Mouse (Mus musculus) ovary, postnatal 10 days (tissue): Measurements from ENCODE around the gene Myh14.

Source experiments
- DNase-seq: peaks from one replicate; pipeline ENCODE4 v3.0.0; 2022; ENCODE audit warnings: low spot score

Gene Myh14

DNA sequence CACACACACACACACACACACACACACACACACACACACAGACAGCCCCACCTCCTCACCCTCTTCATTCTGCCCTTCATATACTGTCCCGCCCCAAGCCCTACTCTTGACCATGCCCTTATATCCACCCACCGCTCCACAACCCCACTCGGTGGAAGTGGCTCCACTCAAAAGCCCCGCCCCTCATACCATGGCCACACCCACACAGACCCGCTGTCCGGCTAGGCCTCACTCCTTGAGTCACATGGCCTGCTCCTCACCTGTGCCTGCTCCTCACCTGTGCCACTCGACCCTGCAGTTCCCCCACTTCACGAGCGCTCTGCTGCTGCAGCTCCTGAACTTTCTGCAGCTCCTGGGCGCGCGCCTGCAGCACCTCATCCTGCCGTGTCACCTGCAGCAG, 40.2 kb downstream of the Myh14 start:
- DNase-seq = no peak

DNA sequence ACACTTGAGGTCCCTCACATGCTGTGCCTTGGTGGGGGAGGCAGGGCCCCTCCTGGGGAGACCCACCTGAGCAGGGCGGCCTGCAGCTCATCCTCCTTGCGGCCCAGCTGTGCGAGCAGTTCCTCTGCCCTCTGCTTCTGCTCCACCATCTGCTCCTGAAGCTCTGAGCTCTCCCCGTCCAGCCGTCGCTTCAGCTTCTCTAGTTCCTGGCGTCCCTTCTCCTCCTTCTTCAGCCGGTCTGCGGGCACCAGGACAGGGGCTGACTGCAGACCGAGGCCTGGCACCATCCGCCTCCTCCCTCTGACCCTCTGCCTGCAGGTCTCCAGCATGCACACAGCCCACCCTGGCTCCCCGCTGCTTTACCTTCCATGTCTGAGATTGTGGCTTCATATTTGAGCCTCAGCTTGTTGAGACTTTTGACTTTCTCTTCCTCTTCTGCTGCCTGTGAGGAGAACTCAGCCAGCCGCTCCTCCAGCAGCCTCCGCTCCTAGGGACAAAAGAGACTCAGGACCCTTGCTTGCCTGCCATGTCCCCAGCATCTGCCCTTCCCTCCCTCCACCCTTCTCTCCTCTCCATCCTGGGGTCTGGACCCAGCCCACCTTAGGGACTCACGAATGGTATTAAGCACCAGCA, 42.1 kb downstream of the Myh14 start:
- DNase-seq = no peak

DNA sequence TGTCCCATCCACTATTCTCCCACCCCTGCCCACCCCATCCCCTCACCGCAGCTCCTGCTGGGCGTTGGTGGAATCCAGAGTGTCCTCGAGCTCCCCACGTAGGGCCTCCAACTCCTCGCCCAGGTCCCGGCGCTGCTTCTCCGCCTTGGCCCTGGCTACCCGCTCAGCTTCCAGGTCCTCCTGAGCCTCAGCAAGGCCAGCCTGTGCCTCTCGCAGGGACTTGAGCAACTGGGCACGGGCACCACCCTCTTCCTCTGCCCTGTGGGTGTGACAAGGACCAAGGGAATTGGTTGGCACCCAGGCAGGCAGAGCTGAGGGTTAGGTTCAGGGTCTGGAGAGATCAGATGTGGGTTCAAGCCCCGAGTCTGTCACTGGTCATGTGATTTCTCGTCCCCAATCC, 43.7 kb downstream of the Myh14 start:
- no peak for DNase-seq

DNA sequence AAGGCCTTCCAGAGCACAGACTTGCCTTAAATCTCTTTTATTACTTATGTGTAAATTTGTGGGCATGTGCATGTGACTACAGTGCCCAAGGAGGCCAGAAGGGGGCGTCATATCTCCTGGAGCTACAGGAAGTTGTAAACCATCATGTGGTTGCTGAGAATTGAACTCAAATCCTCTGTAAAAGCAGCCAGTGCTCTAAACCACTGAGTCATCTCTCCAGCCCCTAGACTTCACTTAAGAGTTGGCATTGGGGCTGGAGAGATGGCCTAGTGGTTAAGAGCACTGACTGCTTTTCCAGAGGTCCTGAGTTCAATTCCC, 44.6 kb downstream of the Myh14 start:
- no peak for DNase-seq

DNA sequence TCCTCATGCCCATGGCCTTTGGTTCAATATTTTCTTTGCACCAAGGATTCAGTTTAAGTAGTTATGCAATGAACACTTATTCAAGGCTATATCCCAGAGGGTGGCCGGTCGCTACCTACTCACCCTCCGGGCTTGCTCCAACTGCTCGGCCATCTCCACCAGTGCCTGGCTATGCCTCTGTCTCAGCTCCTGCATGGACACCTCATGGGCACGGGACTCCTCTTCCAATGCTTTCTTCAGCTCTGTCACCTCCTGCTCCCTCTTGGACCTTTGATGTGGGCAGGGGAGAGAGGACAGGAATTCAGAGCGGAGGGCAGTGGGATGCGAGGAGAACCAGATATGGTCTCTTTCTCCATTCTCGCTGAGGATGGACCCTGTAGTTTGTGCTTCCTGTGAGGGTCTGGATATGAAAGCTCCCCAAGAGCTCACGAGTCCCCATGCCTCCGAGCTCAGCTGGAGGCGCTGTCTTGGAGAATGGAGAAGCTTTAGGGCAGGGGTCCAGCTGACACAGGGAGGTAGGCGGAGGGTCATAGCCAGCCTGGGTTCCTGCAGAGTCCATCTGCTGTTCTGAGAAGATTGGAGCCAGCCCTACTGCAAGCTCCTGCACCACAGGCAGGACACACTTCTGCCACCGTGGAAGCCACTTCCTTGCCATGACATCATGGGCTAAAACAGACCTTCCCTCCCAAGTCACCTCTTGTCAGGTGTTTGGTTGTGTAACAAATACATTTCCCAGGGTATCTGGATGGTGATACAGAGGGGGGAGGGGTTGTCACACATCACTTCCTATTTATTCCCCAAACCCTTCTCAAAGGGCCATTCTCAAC, 45.2 kb downstream of the Myh14 start:
- no peak for DNase-seq

DNA sequence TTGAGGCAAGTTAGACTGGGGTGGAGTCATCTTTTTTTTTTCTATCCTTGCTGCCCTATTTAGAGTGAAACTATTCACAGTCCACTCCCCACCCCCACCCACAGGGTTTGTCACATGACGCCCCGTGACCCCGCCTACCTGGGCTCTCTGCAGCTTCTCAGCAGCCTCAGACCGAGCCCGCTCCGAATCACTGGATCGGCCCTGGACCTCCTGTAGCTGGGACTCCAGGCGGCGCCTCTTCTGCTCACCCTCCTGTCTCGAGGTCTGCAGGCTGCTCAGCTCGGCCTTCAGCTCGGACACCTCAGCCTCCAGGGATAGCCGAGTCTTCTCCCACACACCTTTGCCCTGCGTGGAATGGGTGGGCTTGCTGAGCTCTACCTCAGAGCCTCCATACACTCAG, 45.8 kb downstream of the Myh14 start:
- no peak for DNase-seq

DNA sequence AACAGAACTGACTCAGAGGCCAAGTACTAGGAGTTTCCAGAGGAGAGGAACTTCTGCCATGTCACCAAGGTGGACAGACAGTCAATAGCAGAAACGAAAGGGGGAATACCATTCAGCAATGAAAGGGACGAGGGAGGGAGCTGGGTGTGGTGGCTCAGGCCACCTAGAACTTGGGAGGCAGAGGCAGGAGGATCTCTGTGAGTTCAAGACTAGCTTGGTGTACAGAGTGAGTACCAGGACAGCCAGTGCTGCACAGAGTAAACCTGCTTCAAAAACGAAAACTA, 46.2 kb downstream of the Myh14 start:
- no peak for DNase-seq

DNA sequence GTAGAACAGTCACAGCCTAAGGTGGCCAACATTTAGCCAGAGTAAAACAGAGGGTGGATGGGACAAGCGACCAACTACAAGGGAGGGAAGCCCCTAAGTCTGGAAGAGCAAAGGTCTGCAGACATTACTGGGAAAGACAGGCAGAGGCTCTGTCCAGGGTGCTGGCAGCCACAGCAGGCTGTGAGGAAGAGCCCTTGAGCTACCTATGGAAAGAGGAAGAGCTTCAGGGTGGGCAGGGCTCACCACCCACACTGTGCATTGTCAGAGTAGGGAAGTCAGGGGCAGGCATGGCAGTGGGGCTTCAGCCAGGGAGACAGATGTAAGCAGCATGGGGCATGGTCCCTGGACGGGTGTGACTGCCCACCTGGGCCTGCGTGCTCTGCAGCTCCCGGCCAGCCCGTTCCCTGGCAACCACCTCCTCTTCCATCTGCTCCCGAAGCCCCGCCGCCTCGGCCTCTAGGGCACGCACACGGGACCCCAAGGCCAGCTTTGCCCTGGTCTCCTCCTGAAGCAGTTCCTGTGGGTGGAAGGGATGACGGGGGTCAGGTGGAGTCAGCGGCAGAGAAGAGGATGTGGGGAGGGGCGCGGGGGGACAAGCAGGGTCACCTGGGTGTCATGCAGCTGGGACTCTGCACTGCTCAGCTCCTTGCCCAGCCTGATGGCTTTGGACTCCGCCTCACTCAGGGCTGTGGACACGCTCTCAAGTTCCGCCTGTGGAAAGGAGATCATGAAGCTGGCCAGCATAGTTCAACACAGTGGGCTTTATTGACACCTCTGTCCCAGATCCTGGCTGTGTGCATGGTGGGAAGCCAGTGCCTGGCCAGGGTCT, 46.7 kb downstream of the Myh14 start:
- no peak for DNase-seq

DNA sequence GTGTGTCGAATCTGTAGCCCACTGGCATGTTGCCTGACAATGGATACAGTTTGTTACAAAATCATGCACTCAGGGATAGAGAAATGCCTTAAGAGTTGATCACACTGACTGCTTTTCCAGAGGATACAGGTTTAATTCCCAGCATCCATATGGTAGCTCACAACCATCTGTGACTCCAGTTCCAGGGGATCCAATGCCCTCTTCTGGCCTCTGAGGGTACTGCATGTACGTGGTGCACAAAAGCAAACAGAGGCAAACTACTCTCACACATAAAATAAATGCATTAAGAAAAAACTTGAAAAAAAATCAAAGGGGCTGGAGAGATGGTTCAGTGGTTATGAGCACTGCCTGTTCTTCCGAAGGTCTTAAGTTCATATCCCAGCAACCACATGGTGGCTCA, 53.6 kb downstream of the Myh14 start:
- no peak for DNase-seq

DNA sequence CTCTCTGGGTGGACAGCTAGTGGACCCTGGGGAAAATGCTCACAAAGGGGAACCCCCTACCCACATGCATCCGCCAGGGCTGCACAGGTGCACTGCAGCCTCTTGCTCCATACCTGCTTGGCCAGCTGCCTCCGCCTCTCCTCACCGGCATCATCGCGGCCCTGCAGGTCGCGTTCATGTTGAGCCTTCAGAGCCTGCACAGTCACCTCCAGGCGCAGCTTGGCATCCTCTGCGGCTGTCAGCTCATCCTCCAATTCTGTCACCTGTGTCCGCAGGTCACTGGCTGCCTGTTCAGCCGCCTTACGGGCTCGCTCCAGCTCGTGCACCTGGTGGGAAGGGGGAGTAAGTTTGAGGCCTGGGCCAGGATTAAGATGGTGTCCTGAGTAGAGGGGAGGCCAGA, 54.7 kb downstream of the Myh14 start:
- no peak for DNase-seq

DNA sequence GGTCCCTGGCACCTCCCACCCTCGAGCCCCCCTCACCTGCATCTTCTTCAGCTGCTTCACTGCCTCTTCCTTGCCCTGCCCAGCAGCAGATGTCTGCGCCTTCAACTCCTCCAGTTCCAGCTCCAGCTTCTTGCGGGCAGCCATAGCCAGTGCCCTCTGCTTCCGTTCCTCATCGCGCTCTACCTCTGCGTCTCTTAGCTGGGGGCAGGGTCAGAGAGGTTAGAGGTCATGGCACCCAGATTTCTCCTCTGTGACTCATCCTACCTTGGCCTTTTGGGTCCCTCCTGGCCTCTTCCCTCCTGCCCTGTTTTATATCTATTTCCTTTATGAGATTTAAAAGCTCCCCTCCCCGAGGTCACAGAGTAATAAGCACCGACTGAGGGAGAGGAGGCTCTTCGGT, 55.3 kb downstream of the Myh14 start:
- DNase-seq = no peak

DNA sequence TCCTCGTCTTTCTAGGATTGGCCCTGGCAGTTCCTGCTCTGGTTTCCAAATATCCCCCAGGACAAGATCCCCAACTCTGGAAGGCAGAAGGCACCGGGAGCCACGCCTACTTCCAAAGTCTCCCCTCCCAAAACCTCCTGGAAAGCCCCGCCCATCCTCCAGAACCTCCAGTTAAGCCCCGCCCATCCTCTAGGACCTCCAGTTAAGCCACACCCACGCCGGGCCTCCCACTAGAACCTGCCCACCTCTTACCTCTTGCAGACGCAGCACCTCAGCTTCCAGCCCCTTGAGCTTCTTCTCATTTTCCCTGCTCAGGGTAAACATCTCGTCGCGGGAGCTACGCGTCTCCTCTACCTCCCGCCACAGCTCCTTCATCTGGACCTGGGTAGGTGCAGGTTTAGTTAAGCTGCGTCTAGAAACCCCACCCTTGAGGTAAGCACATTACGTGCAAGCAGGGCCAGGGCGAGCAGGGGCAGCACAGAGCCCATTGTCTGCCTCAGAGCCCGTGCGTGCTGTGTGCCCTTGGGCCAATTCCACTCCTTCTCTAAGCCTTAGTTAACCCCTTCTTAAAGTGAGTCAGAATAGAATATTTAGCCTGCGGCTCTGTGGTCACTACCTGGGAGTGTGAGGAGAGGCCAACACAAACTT, 56.5 kb downstream of the Myh14 start:
- DNase-seq = no peak

DNA sequence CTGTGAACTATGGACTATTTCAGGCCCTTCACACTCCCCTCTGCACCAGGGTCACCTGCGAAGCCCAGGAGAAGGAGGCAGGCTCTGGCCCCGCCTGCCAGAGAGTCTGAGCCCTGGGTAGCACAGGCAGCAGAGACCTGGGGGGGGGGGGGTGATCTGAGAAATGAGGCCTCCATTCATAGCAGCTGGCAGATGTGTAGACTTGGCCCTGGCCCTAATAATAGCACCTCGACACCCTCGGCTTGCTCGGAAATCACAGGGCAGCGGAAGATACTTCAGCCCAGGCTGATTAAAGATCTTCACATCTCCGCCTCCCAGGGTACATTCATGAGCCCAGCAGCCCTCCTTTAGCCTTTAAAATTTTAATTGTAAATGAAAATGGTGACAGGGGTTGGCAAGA, 58.5 kb downstream of the Myh14 start:
- no peak for DNase-seq

DNA sequence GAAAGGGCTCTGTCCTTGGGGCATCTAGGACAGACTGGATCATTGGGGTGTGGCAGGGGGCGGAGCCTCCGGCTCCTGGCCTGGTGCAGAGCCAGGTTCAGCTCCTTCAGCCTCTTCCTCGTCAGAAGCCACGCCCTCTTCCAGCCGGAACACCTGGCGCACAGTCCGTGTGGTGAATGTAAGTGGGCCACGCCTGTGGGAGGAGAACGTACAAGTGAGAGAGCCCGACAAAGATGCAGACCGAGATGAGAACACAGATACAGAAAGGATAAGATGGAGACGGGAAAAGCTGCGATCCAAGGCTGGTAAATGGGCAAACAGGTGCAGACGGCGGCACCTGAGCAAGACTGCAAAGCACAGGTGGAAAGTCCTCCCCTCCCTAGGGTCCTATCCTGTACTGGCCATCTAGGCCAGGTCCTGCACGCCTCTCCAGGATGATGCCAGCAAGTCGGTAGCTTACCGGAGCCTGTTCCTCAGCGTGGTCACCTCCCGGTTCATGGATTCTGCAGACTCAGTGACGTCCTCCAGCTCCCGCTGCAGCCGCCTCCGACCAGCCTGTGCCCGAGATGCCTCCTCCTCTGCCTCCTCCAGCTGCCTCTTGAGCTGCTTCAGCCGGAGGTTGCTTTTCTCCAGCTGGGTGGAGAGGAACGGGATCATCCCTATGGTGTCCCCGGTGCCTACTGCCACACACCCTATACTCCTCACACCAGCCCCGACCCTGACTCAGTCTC, 64.3 kb downstream of the Myh14 start:
- no peak for DNase-seq

DNA sequence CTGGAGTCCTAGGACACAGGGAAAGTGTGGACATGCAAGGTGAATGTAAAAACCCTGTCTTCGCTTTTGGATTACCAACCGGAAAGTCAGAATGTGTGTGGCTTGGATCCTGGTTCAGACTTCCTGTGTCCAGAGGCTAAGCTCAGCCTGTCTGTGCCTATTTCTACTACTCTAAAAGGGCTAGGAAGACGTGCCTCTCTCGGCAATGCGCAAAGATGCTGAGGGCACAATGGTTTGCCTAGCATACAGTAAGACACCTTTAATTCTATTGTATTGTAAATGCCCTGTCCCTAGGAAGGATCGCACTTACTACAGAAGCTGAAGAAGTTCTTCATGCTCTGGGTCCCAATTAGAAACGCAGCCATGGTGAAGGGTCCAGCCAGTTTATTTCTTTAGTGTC, 65.2 kb downstream of the Myh14 start:
- DNase-seq = no peak

DNA sequence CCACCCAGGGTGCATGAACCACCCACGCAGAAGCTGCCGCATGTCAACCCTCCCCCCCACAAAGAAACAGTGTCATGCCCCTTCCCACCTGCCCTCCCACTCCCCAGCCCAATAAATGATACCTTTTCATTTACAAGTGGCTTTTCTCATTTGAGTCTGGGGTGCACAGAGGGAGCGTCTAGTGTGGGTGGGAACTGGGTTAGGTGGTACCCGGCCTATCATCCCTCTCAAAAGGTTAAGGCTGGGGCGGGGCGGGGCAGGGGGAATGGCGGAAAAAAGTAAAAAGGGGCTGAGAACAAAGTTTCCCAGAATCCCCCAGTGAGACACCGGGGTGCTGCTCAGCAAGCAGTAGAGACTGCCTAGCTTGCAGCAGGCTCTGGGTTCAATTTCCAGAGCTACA, 66.0 kb downstream of the Myh14 start:
- DNase-seq = no peak

DNA sequence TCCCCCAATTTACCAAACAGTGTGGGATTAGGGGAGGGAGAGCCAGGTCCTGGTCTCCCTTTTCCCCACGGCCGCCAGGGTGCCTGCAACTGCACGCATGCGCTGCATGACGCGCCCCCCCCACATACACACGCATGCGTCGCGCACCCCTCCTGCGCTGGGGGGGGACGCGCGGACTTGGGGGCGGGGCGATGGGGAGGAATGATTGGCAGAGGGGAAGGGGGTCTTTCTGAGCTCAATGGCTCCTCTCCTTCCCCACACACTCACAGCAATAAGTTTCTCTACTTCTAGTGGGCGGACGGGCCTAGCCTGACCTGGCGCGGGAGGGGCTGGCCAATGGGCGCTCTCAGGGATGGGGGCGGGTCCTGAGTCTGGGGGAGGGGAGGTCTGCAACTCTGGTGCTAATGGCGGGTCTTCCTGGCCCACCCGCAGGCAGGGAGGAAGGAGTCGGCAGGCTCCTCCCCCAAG, 66.5 kb downstream of the Myh14 start:
- DNase-seq = no peak

DNA sequence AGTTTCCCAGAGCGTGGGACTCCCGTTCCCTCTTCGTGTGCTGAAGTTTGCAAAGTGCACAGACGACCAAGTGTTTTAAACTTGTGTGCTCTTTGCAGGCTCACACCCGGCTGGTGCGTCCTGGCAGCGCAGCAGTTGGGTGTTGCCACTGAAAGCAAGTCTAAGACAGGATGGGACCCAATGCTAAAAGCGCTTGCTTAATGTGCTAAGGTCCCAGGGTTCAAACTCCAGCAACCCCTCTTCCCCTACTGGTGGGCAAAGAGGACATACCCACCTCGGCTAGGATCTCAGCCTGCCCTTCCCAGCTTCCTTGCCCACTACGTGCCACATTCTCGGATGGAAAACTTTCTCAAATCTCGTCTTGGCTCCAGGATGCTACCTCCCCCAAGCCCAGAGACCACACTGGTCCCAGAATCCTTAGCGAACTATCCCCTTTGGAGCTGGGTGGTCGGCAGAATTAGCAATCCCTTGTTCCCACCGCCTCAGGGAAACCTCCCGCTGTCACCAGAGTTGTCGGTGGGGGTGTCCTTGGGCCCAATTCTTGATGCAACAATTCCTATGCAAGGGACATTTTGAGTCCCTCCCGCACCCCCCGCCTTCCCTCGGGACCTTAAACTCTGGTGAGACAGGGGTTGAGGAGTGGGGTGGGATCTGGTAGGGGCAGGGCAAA, 67.3 kb downstream of the Myh14 start:
- no peak for DNase-seq

DNA sequence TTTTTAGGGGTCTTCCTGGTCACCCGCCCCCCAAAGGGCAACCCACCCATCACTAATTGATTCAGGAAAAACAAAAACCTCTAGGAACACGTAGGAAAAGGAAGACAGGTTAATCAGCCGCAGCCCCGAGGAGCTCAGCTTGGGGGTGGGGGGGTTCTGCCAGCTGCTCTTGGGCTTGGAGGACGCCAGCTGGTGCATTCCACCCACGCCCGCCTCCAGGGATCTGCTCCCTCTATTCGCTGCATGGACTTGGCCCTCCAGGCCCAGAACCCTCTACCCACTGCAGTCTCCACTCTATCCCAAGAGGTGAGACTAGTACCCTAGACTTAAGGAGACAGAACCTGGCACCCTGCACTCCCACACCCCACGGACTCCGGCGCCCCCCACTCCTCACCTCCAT, 68.2 kb downstream of the Myh14 start:
- DNase-seq = no peak

DNA sequence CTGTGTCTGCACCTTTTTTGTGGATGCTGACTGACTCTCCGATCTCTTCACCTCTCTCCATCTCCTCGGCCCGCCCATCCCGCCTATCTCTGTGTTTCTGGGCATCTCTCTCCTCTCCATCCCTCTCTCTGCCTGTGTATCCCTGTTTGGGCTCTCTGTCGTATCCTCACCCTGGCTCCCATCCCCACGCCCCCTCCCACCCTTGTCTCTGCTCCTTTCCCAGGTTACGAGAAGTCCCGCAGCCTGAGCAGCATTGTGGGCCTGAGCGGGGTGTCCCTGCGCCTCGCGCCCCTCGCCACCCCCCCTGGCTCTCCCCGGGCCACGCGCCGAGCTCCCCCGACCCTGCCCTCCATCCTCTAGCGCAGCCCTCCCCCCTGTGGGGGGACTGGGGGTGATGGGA, 69.0 kb downstream of the Myh14 start:
- DNase-seq = no peak

DNA sequence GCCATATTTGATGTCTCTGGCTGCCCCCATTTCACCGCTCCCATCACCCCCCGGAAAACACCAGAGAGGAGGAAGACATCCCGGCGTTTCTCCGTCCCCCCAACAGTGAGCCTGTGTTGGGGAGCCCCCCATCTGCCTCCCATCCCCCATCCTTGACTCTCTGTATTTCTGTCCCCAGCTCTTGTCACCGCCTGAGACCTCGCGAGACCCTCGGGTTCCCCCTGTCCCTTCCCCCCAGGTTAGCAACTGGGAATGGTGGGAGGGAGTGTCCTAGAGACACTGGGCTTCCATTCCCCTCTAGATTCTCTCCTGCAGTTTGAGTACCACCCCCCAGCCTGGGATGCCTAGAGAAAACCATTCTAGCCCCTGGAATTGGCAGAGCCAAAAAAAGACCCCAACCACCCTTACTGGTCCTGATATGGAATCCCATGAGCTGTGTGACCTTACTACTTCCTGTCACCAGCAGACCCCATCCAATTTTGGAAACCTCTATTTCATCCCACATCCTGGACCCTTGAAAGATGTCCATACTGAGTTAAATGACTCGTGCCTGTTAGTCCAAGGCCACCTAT, 69.9 kb downstream of the Myh14 start:
- DNase-seq = no peak
